Mouse (Mus musculus) left cerebral cortex, postnatal 10 days (tissue): ENCODE data around the gene Zic3. TPM values are rescaled to one million over a fixed set of nuclear protein-coding genes. Genes with fewer than 3 reads are reported as not detected.
A peak's percentile ranks its signal among the peaks of the same experiment; 100 is the strongest.

Source experiments
- DNase-seq, 2 experiments: peaks; one replicate each; pipeline ENCODE4 v3.0.0; 2021 to 2022; ENCODE audit warnings: low spot score in 2 of 2, mixed read lengths in 1 of 2; ENCODE audit errors: extremely low spot score in 1 of 2
- intact Hi-C: fragments of 180-260 bp; cut with DNase I; formaldehyde crosslinking; loops from one replicate; pipeline ENCODE4 v1.15.1; 2025
- total RNA-seq, 2 experiments: library from RNA; stranded (reverse); gene quantifications; 2 replicates each; pipeline ENCODE4 v1.2.3; 2021

The Zic3 gene
- total RNA-seq, 2 experiments from 2014 or later = 4.8 to 5.6 TPM

GRCm38 (mm10) chrX:58038061-58039007 lies 15.8 kb downstream of the Zic3 start:
- peak in 1 of 2 experiments; percentile 81 for DNase-seq
- intact Hi-C loops = no loop called here

DNA sequence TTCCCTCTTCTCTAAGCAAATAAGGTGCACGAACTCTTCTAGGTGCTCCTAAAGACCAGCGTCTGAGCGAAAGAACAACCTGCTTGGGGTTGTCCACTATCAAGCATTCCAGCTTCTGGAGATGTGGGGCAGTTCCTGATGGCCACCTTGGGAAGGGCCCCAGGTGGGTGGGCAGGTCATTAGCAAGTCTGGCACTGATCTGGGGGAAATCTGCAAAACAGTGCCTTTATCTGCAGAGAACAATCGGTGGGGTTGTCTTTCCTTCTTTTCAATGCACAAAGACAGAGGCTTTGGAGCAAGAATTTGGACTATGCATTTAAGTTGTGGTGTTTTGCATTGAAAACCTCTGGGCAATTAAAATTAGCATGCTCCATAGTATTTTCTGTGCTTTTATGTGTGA lies 17.2 kb downstream of the Zic3 start:
- intact Hi-C loops = loop anchor here (10.0 kb wide), 1 partner anchor 115 kb away; no protein-coding TSS in a partner anchor
- no peak for DNase-seq

GRCm38 (mm10) chrX:58041865-58042264 lies 19.4 kb downstream of the Zic3 start:
- intact Hi-C loops = loop anchor here (10.0 kb wide), 1 partner anchor 113 kb away; no protein-coding TSS in a partner anchor

GRCm38 (mm10) chrX:58042512-58042911 lies 20.0 kb downstream of the Zic3 start:
- no peak for DNase-seq
- intact Hi-C loops = loop anchor here (10.0 kb wide), 1 partner anchor 112 kb away; no protein-coding TSS in a partner anchor

More at GRCm38 (mm10) chrX:58041865-58042264, 19.4 kb downstream of the Zic3 start:
- no peak for DNase-seq
